Mouse (Mus musculus): ENCODE data around the gene Mrps24.

The Mrps24 gene

GRCm38 (mm10) chr11:5703341-5703740 is 12.1 kb downstream of the Mrps24 start:
- DNase-seq = no peak

DNA sequence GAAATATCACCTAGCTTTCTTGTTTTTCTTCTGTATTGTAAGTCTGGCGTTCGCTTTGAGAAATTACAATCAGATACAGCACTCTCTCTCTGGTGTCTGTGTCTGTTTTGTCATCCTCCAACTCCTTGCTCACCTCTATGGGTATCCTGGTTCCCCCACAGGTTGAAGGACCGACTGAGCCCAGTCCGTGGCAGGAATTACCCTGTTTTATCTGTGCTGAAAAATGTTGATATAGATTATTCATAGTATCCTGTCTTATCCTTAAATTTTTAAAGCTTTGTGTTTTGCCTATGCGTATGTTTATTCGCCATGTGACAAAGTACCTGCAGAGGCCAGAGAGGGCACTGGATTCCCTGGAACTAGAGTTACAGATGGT is 12.5 kb downstream of the Mrps24 start:
- no peak for DNase-seq

GRCm38 (mm10) chr11:5702271-5702956 is 13.1 kb downstream of the Mrps24 start:
- no peak for DNase-seq

- no peak for DNase-seq
Measured at GRCm38 (mm10) chr11:5701821-5702220, 13.7 kb downstream of the Mrps24 start.

- no peak for DNase-seq
Measured at GRCm38 (mm10) chr11:5701300-5701699, 14.2 kb downstream of the Mrps24 start.

DNA sequence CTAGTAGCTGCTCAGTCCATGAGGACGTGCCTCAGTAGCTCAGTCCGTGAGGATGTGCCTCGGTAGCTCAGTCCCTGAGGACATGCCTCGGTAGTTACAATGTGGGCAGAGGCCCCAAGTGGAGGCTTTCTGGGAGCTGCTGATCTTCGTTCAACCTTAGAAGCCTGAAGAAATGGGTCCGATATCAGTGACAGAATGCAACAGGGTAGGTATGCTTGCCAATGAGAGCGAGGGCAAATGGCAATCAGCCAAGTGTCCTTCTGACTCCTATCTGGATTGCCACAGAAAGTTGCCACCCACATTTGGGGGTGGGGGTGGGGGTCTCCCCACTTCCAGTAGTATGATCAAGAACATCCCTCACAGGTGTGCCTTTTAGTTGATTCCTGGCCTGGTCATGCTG is 14.7 kb downstream of the Mrps24 start:
- DNase-seq = no peak

GRCm38 (mm10) chr11:5691775-5692174 is 23.7 kb downstream of the Mrps24 start:
- peak; percentile 26 for DNase-seq

GRCm38 (mm10) chr11:5684283-5684682 is 31.2 kb downstream of the Mrps24 start:
- DNase-seq = no peak

- DNase-seq = no peak
Measured at GRCm38 (mm10) chr11:5682541-5682940, 32.9 kb downstream of the Mrps24 start.

All from thymus, postnatal 25 days (tissue).